Mouse (Mus musculus) megakaryocyte, embryonic 14.5 days (primary cell): ENCODE data around the gene Dusp1.

ENCODE experiments used
- FLI1 ChIP-seq: IDR thresholded peaks from 2 replicates; pipeline ENCODE4 v1.6.1; 2012; ENCODE audit warnings: low read length, inconsistent platforms, mixed read lengths
- GATA1 ChIP-seq: IDR thresholded peaks from 3 replicates; pipeline ENCODE4 v1.6.1; 2012; ENCODE audit warnings: mixed read lengths, low read length, inconsistent platforms, borderline replicate concordance

DNA sequence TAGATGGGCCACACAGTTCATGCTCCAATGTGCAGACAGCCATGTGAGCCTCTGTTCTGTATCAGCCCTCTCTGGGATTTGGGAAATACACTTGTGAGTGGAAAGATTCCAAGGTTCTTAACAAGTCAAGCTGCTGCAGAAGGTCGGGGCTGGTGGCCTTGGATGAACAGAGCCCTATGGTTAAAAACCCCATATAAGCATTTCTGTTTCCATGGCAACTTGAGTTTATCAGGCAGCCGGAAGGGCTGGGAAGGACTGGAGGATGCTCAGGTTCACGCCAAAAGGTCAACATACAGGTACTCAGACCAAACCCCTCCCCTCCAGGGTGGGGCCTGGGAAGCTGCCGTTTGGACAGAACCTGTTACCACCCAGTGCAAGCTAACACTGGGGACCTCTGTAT, 97.9 kb downstream of the Dusp1 start:
- TF ChIP-seq FLI1, result no peak
- no peak for TF ChIP-seq GATA1
